Mouse (Mus musculus) neural tube, embryonic 13.5 days (tissue): ENCODE data around the gene Lgr6. TPM values are rescaled to one million over a fixed set of nuclear protein-coding genes. Genes with fewer than 3 reads are reported as not detected.

Experiments
- ATAC-seq: fragments of 200-750 bp; cut with Nextera tagmentation; 2 replicates; pipeline ENCODE4 v1.8.0; 2017; ENCODE audit warnings: low read depth, mild to moderate bottlenecking, moderate TSS enrichment, moderate library complexity
- H3K27ac ChIP-seq: fragments of 300-500 bp; sonication (generic); replicated peaks from 2 replicates; pipeline ENCODE4 v1.5.1; 2015; ENCODE audit warnings: moderate library complexity, mild to moderate bottlenecking, inconsistent platforms
- H3K27me3 ChIP-seq: fragments of 300-500 bp; sonication (generic); 2 replicates; pipeline ENCODE4 v1.6.1; 2015; ENCODE audit warnings: mild to moderate bottlenecking, inconsistent platforms
- H3K36me3 ChIP-seq: fragments of 300-500 bp; sonication (generic); 2 replicates; pipeline ENCODE4 v1.6.1; 2015; ENCODE audit warnings: mild to moderate bottlenecking, inconsistent platforms
- H3K4me1 ChIP-seq: fragments of 300-500 bp; sonication (generic); replicated peaks from 2 replicates; pipeline ENCODE4 v1.6.1; 2015; ENCODE audit warnings: inconsistent platforms
- H3K4me2 ChIP-seq: fragments of 300-500 bp; sonication (generic); 2 replicates; pipeline ENCODE4 v1.6.1; 2015; ENCODE audit warnings: inconsistent platforms, mild to moderate bottlenecking, moderate library complexity
- H3K4me3 ChIP-seq: fragments of 300-500 bp; sonication (generic); 2 replicates; pipeline ENCODE4 v1.5.1; 2015; ENCODE audit warnings: mild to moderate bottlenecking, inconsistent platforms
- H3K9ac ChIP-seq: fragments of 300-500 bp; sonication (generic); 2 replicates; pipeline ENCODE4 v1.6.1; 2015; ENCODE audit warnings: moderate library complexity, mild to moderate bottlenecking, inconsistent platforms
- H3K9me3 ChIP-seq: fragments of 300-500 bp; sonication (generic); 2 replicates; pipeline ENCODE4 v1.6.1; 2016; ENCODE audit warnings: inconsistent platforms
- WGBS: fragments of 180-500 bp; shearing (Covaris S2); methylation state at CpG from one replicate; pipeline ENCODE4 v1.1.7; 2015; 5-methylcytosine and 5-hydroxymethylcytosine counted together
- polyA plus RNA-seq: library from polyadenylated mRNA; unstranded; fragments of >200 nt; fragmentation: Nextera tagmentation; extraction: Ambion mirVana; gene quantifications from 2 replicates; pipeline ENCODE4 v1.2.1, GENCODE M21; 2015

The Lgr6 gene
- polyA plus RNA-seq: 1.4 and 2.0 TPM in 2 replicates

GRCm38 (mm10) chr1:135105124-135105523 lies at the start of gene Lgr6:
Lgr6 (minus strand) TSS chr1:135105276.
- WGBS: 0% methylated on average over 39 of the region's 40 CpGs
- Histone ChIP-seq H3K4me3 (peak within 1 kb of the TSS; percentile 38), H3K4me1 (peaks cover 20% of the 10 kb centered on the region), H3K4me2 (peak within 1 kb of the TSS; percentile 63), H3K36me3 (no peaks in the 10 kb centered on the region), H3K9me3 (no peaks in the 10 kb centered on the region), H3K27ac (no peak within 1 kb of the TSS), H3K9ac (peak within 1 kb of the TSS; percentile 53), H3K27me3 (peaks cover 72% of the 10 kb centered on the region)
- no peak; the same call in 1 of the 2 replicates for ATAC-seq

DNA sequence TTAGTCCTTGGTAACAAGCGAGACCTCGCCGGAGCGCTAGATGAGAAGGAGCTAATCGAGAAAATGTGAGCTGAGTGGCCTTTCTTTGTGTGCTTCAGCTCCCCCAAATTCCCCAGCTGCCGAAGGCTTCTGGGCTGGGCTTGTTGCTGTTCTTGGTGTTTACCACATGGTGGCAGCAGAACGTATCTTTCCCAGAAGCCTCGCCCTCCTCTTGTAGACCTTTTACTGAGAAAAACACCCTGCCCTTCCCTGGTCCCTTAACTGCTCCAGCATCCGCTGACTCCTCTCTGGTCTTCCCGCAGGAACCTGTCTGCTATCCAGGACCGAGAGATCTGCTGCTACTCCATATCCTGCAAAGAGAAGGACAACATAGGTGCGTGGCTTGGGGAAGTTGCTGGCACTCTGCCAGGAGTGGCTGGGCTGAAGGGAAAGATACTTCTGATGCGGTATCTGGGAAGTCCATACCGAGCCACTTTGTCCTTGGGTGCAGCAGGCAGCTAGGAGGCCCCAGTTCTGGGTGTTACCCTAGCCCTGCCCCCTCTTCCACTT lies 49.4 kb upstream of the Lgr6 start:
- peak; percentile 28 for ATAC-seq
- Histone ChIP-seq H3K27ac (peak overlapping the region; percentile 95), H3K4me1 (peaks cover 67% of the 10 kb centered on the region), H3K36me3 (peaks cover 46% of the 10 kb centered on the region), H3K4me2 (peak overlapping the region; percentile 46), H3K4me3 (peak overlapping the region; percentile 18), H3K27me3 (no peaks in the 10 kb centered on the region), H3K9me3 (no peaks in the 10 kb centered on the region), H3K9ac (peak overlapping the region; percentile 71)
- WGBS: 3% methylated on average over 14 of the region's 14 CpGs

GRCm38 (mm10) chr1:135154011-135154410 lies 48.9 kb upstream of the Lgr6 start:
- peak; percentile 10; the same call in 1 of the 2 replicates for ATAC-seq
- Histone ChIP-seq H3K27ac (peak overlapping the region; percentile 95), H3K36me3 (peaks cover 46% of the 10 kb centered on the region), H3K9ac (peak overlapping the region; percentile 71), H3K4me3 (peak overlapping the region; percentile 18; the same call in 1 of the 2 replicates), H3K4me2 (peak overlapping the region; percentile 46), H3K27me3 (no peaks in the 10 kb centered on the region), H3K9me3 (no peaks in the 10 kb centered on the region), H3K4me1 (peaks cover 71% of the 10 kb centered on the region)
- 24% methylated on average over 13 of the region's 13 CpGs for WGBS

GRCm38 (mm10) chr1:135148996-135149395 lies 43.9 kb upstream of the Lgr6 start:
- H3K4me2 ChIP-seq: peak overlapping the region; percentile 81
- peaks cover 7% of the 10 kb centered on the region; the same call in 1 of the 2 replicates for H3K27me3 ChIP-seq
- peak overlapping the region; percentile 98 for H3K27ac ChIP-seq
- peaks cover 22% of the 10 kb centered on the region for H3K36me3 ChIP-seq
- peak overlapping the region; percentile 99 for H3K9ac ChIP-seq
- no peaks in the 10 kb centered on the region for H3K9me3 ChIP-seq
- ATAC-seq: no peak
- H3K4me1 ChIP-seq: peaks cover 62% of the 10 kb centered on the region
- WGBS: 48% methylated on average over 5 of the region's 5 CpGs
- H3K4me3 ChIP-seq: peak overlapping the region; percentile 99

- Histone ChIP-seq H3K27ac (peak overlapping the region; percentile 98), H3K36me3 (peaks cover 22% of the 10 kb centered on the region), H3K9ac (peak overlapping the region; percentile 99), H3K4me2 (peak overlapping the region; percentile 81), H3K27me3 (peaks cover 13% of the 10 kb centered on the region; the same call in 1 of the 2 replicates), H3K9me3 (no peaks in the 10 kb centered on the region), H3K4me3 (peak overlapping the region; percentile 99), H3K4me1 (peaks cover 57% of the 10 kb centered on the region)
- no peak for ATAC-seq
- 49% methylated on average over 4 of the region's 4 CpGs for WGBS
Measured at GRCm38 (mm10) chr1:135148476-135148875, 43.4 kb upstream of the Lgr6 start.

GRCm38 (mm10) chr1:135147702-135148058 lies 42.6 kb upstream of the Lgr6 start:
- no peak; the same call in 1 of the 2 replicates for ATAC-seq
- WGBS: under 1% methylated on average over 7 of the region's 7 CpGs
- Histone ChIP-seq H3K27me3 (peaks cover 14% of the 10 kb centered on the region; the same call in 1 of the 2 replicates), H3K27ac (peak overlapping the region; percentile 98), H3K4me3 (peak overlapping the region; percentile 99), H3K9me3 (no peaks in the 10 kb centered on the region), H3K9ac (peak overlapping the region; percentile 99), H3K4me2 (peak overlapping the region; percentile 81), H3K4me1 (peaks cover 55% of the 10 kb centered on the region), H3K36me3 (peaks cover 18% of the 10 kb centered on the region)

DNA sequence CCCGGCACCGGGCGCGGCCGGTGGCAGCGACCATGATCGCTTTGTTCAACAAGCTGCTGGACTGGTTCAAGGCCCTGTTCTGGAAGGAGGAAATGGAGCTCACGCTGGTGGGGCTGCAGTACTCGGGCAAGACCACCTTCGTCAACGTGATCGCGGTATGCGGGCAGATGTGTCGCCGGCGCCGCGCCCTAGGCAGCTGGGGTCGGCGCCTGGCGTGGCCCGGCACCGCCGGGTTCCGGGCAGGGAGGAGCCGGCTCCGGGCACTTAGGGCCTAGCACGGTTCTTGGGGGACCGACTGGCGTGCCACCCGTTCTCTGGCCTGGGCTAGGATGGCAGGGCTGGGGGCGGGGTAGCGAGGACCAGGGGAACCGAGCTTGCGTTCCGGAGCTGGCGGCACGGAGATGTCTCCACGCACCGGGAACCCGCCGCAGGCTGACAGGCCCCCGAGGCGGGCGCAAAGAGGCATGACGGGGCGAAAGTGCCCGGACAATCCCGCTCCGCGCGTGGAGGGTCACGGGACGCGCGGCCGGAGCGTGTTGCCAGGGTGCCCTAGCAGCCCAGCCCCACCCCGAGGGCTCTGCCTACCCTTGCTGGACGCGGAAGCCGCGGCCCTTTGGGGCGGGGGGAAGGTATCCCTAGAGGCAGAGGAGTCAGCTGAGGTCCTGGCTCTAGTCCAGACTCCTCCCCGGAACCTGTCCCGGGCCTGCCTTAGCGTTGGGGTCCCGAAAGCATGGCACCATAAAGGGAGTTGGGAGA lies 42.0 kb upstream of the Lgr6 start:
- H3K9ac ChIP-seq: peak overlapping the region; percentile 99
- peak overlapping the region; percentile 81 for H3K4me2 ChIP-seq
- H3K27ac ChIP-seq: peak overlapping the region; percentile 98
- peaks cover 14% of the 10 kb centered on the region; the same call in 1 of the 2 replicates for H3K27me3 ChIP-seq
- peaks cover 12% of the 10 kb centered on the region for H3K36me3 ChIP-seq
- ATAC-seq: peak; percentile 72
- under 1% methylated on average over 69 of the region's 69 CpGs for WGBS
- peak overlapping the region; percentile 99 for H3K4me3 ChIP-seq
- no peaks in the 10 kb centered on the region for H3K9me3 ChIP-seq
- peaks cover 49% of the 10 kb centered on the region for H3K4me1 ChIP-seq

- WGBS: under 1% methylated on average over 66 of the region's 78 CpGs
- peak within 1 kb of the TSS; percentile 98 for H3K27ac ChIP-seq
- H3K4me3 ChIP-seq: peak within 1 kb of the TSS; percentile 99
- peak; percentile 85 for ATAC-seq
- H3K9me3 ChIP-seq: no peaks in the 10 kb centered on the region
- H3K27me3 ChIP-seq: peaks cover 14% of the 10 kb centered on the region; the same call in 1 of the 2 replicates
- H3K36me3 ChIP-seq: peaks cover 4% of the 10 kb centered on the region
- peak within 1 kb of the TSS; percentile 81 for H3K4me2 ChIP-seq
- peak within 1 kb of the TSS; percentile 99 for H3K9ac ChIP-seq
- H3K4me1 ChIP-seq: peaks cover 41% of the 10 kb centered on the region
Measured at GRCm38 (mm10) chr1:135146077-135146945, 41.2 kb upstream of the Lgr6 start, which contains the start of gene Arl8a. Arl8a (plus strand) TSS chr1:135146824.

GRCm38 (mm10) chr1:135143940-135144339 lies 38.9 kb upstream of the Lgr6 start:
- H3K9ac ChIP-seq: no peak overlapping the region
- 82% methylated on average over 2 of the region's 2 CpGs for WGBS
- H3K9me3 ChIP-seq: no peaks in the 10 kb centered on the region
- H3K4me2 ChIP-seq: no peak overlapping the region
- no peak overlapping the region for H3K4me3 ChIP-seq
- H3K36me3 ChIP-seq: no peaks in the 10 kb centered on the region
- H3K27ac ChIP-seq: no peak overlapping the region
- no peak for ATAC-seq
- peaks cover 14% of the 10 kb centered on the region; the same call in 1 of the 2 replicates for H3K27me3 ChIP-seq
- H3K4me1 ChIP-seq: peaks cover 19% of the 10 kb centered on the region

GRCm38 (mm10) chr1:135142452-135142851 lies 37.4 kb upstream of the Lgr6 start:
- ATAC-seq: no peak
- Histone ChIP-seq H3K27ac (no peak overlapping the region), H3K9me3 (no peaks in the 10 kb centered on the region), H3K27me3 (peaks cover 14% of the 10 kb centered on the region; the same call in 1 of the 2 replicates), H3K36me3 (no peaks in the 10 kb centered on the region), H3K4me1 (peaks cover 8% of the 10 kb centered on the region), H3K4me3 (no peak overlapping the region), H3K4me2 (no peak overlapping the region), H3K9ac (no peak overlapping the region)
- 76% methylated on average over 2 of the region's 2 CpGs for WGBS

- Histone ChIP-seq H3K9me3 (no peaks in the 10 kb centered on the region), H3K4me3 (no peak overlapping the region), H3K27ac (no peak overlapping the region), H3K36me3 (no peaks in the 10 kb centered on the region), H3K4me1 (no peaks in the 10 kb centered on the region), H3K4me2 (no peak overlapping the region), H3K27me3 (peaks cover 8% of the 10 kb centered on the region; the same call in 1 of the 2 replicates), H3K9ac (no peak overlapping the region)
- no peak for ATAC-seq
- 75% methylated on average over 2 of the region's 2 CpGs for WGBS
Measured at GRCm38 (mm10) chr1:135139906-135140305, 34.8 kb upstream of the Lgr6 start.
